Mouse (Mus musculus) heart, adult 2 months (tissue): ENCODE data around the gene Samhd1. TPM values are rescaled to one million over a fixed set of nuclear protein-coding genes. Genes with fewer than 3 reads are reported as not detected.

Experiments
- DNase-seq, 2 experiments: peaks; one replicate each; pipeline ENCODE4 v3.0.0; 2021
- H3K27ac ChIP-seq: fragments of 200-600 bp; 2 replicates; pipeline ENCODE4 v1.8.1; 2022
- H3K27me3 ChIP-seq: fragments of 200-500 bp; 2 replicates; pipeline ENCODE4 v1.6.1; 2012; ENCODE audit warnings: mild to moderate bottlenecking, low read length, inconsistent platforms, mixed read lengths; ENCODE audit not compliant: control insufficient read depth, insufficient read depth
- H3K36me3 ChIP-seq: fragments of 200-500 bp; 2 replicates; pipeline ENCODE4 v1.6.1; 2012; ENCODE audit warnings: low read length, inconsistent platforms; ENCODE audit not compliant: control insufficient read depth, insufficient read depth
- H3K4me1 ChIP-seq: fragments of 200-500 bp; 2 replicates; pipeline ENCODE4 v1.6.1; 2011; ENCODE audit warnings: low read length; ENCODE audit not compliant: control insufficient read depth, insufficient read depth
- H3K4me3 ChIP-seq: fragments of 200-600 bp; 2 replicates; pipeline ENCODE4 v1.8.1; 2022
- H3K79me2 ChIP-seq: fragments of 200-500 bp; replicated peaks from 2 replicates; pipeline ENCODE4 v1.6.1; 2012; ENCODE audit warnings: mild to moderate bottlenecking, inconsistent platforms, low read length, moderate library complexity, mixed read lengths; ENCODE audit not compliant: control insufficient read depth, insufficient read depth
- H3K9ac ChIP-seq: fragments of 200-500 bp; 2 replicates; pipeline ENCODE4 v1.6.1; 2012; ENCODE audit warnings: low read depth, mild to moderate bottlenecking, control low read depth, inconsistent platforms, low read length, mixed read lengths
- CTCF ChIP-seq: fragments of 200-600 bp; IDR thresholded peaks from 2 replicates; pipeline ENCODE4 v1.8.1; 2022; ENCODE audit warnings: antibody characterized with exemption, mild to moderate bottlenecking, moderate library complexity
- EP300 ChIP-seq: fragments of 200-500 bp; IDR thresholded peaks from 2 replicates; pipeline ENCODE4 v1.6.1; 2011; ENCODE audit warnings: low read depth, low read length, control low read depth; ENCODE audit not compliant: insufficient read depth
- POLR2A ChIP-seq: fragments of 200-500 bp; IDR thresholded peaks from 2 replicates; pipeline ENCODE4 v1.6.1; 2011; ENCODE audit warnings: mild to moderate bottlenecking, low read depth, low read length, control low read depth; ENCODE audit not compliant: insufficient read depth
- WGBS: fragments of 180-500 bp; shearing (Covaris S2); methylation state at CpG from one replicate; pipeline ENCODE4 v1.1.7; 2018; 5-methylcytosine and 5-hydroxymethylcytosine counted together
- intact Hi-C: fragments of 180-260 bp; cut with DNase I; formaldehyde crosslinking; loops from one replicate; pipeline ENCODE4 v1.15.1; 2025
- polyA plus RNA-seq: library from polyadenylated mRNA; depleted of rRNA; stranded (reverse); fragments of >200 nt; gene quantifications from 2 replicates; pipeline ENCODE4 v1.2.3, GENCODE M21; 2012
- total RNA-seq, 2 experiments: library from RNA; stranded (reverse); gene quantifications; 2 replicates each; pipeline ENCODE4 v1.2.3; 2021

Samhd1 gene
- total and polyA plus RNA-seq, 3 experiments, result 19.8 to 23.8 (median 22.7) TPM

GRCm38 (mm10) chr2:157130813-157131514 lies 4.1 kb downstream of the Samhd1 start:
- peak overlapping the region; percentile 31 for H3K4me3 ChIP-seq
- H3K27ac ChIP-seq, result peak overlapping the region; percentile 83
- H3K4me1 ChIP-seq, result peaks cover 8% of the 10 kb centered on the region
- intact Hi-C loops, result no loop called here
- no peak overlapping the region for H3K9ac ChIP-seq
- H3K36me3 ChIP-seq, result peaks cover 10% of the 10 kb centered on the region
- H3K27me3 ChIP-seq, result no peaks in the 10 kb centered on the region
- no peak for TF ChIP-seq EP300
- H3K79me2 ChIP-seq, result no peaks in the 10 kb centered on the region
- 55% methylated on average over 8 of the region's 8 CpGs for WGBS
- DNase-seq, result peak; percentile 34 to 36

GRCm38 (mm10) chr2:157129601-157130164 lies 5.4 kb downstream of the Samhd1 start:
- intact Hi-C loops, result no loop called here
- Histone ChIP-seq H3K4me3 (peak overlapping the region; percentile 9; the same call in 1 of the 2 replicates), H3K79me2 (no peaks in the 10 kb centered on the region), H3K36me3 (peaks cover 10% of the 10 kb centered on the region), H3K27ac (peak overlapping the region; percentile 47), H3K9ac (peak overlapping the region; percentile 16; the same call in 1 of the 2 replicates), H3K27me3 (no peaks in the 10 kb centered on the region), H3K4me1 (peaks cover 8% of the 10 kb centered on the region)
- no peak for DNase-seq
- 55% methylated on average over 11 of the region's 11 CpGs for WGBS
- TF ChIP-seq CTCF, result no peak
- no peak for TF ChIP-seq POLR2A
- TF ChIP-seq EP300, result no peak

GRCm38 (mm10) chr2:157129096-157129495 lies 6.0 kb downstream of the Samhd1 start:
- Histone ChIP-seq H3K4me3 (no peak overlapping the region; the same call in 1 of the 2 replicates), H3K79me2 (no peaks in the 10 kb centered on the region), H3K27ac (no peak overlapping the region; the same call in 1 of the 2 replicates), H3K27me3 (no peaks in the 10 kb centered on the region), H3K36me3 (peaks cover 10% of the 10 kb centered on the region), H3K9ac (no peak overlapping the region), H3K4me1 (peaks cover 8% of the 10 kb centered on the region)
- intact Hi-C loops, result no loop called here
- TF ChIP-seq CTCF, result no peak
- TF ChIP-seq EP300, result no peak
- TF ChIP-seq POLR2A, result no peak
- 78% methylated on average over 4 of the region's 4 CpGs for WGBS
- DNase-seq, result no peak

- H3K27me3 ChIP-seq, result no peaks in the 10 kb centered on the region
- intact Hi-C loops, result no loop called here
- peaks cover 7% of the 10 kb centered on the region for H3K4me1 ChIP-seq
- no peak for DNase-seq
- H3K36me3 ChIP-seq, result peaks cover 10% of the 10 kb centered on the region
- TF ChIP-seq EP300 (no peak), POLR2A (no peak), CTCF (peak; percentile 21; the same call in 1 of the 2 replicates)
- no peak overlapping the region for H3K4me3 ChIP-seq
- H3K79me2 ChIP-seq, result no peaks in the 10 kb centered on the region
- H3K27ac ChIP-seq, result no peak overlapping the region
- H3K9ac ChIP-seq, result no peak overlapping the region
- WGBS, result 65% methylated on average over 4 of the region's 4 CpGs
These were observed 7.0 kb downstream of the Samhd1 start for GRCm38 (mm10) chr2:157128072-157128471.

- intact Hi-C loops, result no loop called here
- no peak overlapping the region for H3K27ac ChIP-seq
- H3K4me1 ChIP-seq, result peaks cover 7% of the 10 kb centered on the region
- no peak overlapping the region for H3K9ac ChIP-seq
- peaks cover 10% of the 10 kb centered on the region for H3K36me3 ChIP-seq
- TF ChIP-seq EP300 (no peak), CTCF (no peak), POLR2A (no peak)
- H3K27me3 ChIP-seq, result no peaks in the 10 kb centered on the region
- DNase-seq, result no peak
- no peak overlapping the region for H3K4me3 ChIP-seq
- H3K79me2 ChIP-seq, result no peaks in the 10 kb centered on the region
- 85% methylated on average over 3 of the region's 3 CpGs for WGBS
These were observed 7.7 kb downstream of the Samhd1 start for GRCm38 (mm10) chr2:157127370-157127769.

- intact Hi-C loops, result no loop called here
- no peak overlapping the region for H3K27ac ChIP-seq
- no peaks in the 10 kb centered on the region for H3K27me3 ChIP-seq
- H3K4me3 ChIP-seq, result no peak overlapping the region
- peaks cover 9% of the 10 kb centered on the region for H3K36me3 ChIP-seq
- H3K4me1 ChIP-seq, result peaks cover 1% of the 10 kb centered on the region; the same call in 1 of the 2 replicates
- no peaks in the 10 kb centered on the region for H3K79me2 ChIP-seq
- no peak for TF ChIP-seq EP300
- TF ChIP-seq POLR2A, result no peak
- DNase-seq, result no peak
- WGBS, result 56% methylated on average over 3 of the region's 3 CpGs
- no peak overlapping the region for H3K9ac ChIP-seq
These were observed 9.8 kb downstream of the Samhd1 start for GRCm38 (mm10) chr2:157125246-157125645.
